Mouse (Mus musculus): Measurements from ENCODE around the gene Ubac2. TPM values are rescaled to one million over a fixed set of nuclear protein-coding genes. Genes with fewer than 3 reads are reported as not detected.

Ubac2 gene
- total RNA-seq, 2 experiments from 2014 or later: 6.4 to 8.4 TPM

DNA sequence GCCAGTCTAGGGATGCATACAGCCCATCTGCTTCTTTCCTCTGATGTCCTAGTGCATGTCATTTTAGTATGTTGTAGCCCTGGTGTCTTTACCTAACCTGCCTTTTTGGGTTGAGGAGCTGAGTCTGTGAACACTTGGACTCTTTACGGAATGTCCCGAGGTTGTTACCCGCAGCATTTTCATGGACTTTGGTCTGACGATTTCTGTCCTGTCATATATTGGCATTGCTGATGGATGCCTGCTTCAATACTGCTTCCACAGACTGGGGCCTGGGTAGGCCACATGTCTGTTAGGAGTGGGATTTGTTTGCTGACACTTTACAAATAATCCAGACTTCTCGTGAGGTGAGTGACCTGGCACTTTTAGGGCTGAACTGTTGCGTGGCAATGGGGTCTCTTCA lies 15.3 kb downstream of the Ubac2 start:
- ATAC-seq (replicated peaks; ENCODE audit: low FRiP score, poor library complexity, severe bottlenecking): no peak

- ATAC-seq (replicated peaks; ENCODE audit: low FRiP score, poor library complexity, severe bottlenecking): no peak
Observed at GRCm38 (mm10) chr14:121894511-121895135, 16.2 kb downstream of the Ubac2 start.

DNA sequence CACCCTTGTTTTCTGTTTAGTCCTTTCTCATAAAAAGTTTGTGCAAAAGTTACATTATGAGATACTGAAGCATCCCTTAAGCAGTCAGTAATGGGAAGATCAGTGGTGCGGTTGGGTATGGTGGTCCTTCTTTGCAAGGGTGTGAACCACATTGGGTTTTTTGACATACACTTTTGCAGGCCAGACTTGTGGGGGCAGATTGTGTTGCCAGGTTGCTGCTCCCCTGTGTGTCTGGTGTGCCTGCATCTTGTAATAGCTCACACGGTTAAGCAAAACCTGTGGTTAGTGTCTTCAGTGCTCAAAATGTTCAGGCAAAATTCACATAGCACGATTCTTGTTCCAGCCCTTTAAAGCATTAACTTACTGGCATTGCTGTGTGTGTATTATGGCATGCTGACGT lies 16.9 kb downstream of the Ubac2 start:
- no peak for ATAC-seq (replicated peaks; ENCODE audit: low FRiP score, poor library complexity, severe bottlenecking)

- ATAC-seq (replicated peaks; ENCODE audit: low FRiP score, poor library complexity, severe bottlenecking): no peak
Observed at GRCm38 (mm10) chr14:121896126-121897090, 18.0 kb downstream of the Ubac2 start.

GRCm38 (mm10) chr14:121897773-121898172 lies 19.4 kb downstream of the Ubac2 start:
- ATAC-seq (replicated peaks; ENCODE audit: low FRiP score, poor library complexity, severe bottlenecking): no peak

DNA sequence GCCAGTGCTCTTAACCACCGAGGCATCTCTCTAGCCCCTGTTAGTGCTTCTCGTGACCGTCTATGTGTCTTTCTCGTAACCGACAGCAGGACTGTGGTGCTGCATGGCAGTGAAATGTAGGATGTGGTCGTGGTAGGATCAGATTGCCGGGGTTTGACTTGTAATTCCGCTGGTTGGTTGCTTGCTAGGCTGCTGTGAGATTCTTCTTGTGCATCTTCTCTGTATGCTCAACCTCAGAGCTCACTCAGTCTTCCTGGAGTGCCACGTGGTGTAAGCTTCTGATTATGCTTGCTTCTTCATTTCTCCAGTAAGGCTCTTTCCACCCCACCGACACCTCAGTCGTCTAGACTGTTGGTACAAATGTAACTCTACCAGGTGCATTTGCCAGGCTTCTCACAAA lies 20.1 kb downstream of the Ubac2 start:
- ATAC-seq (replicated peaks; ENCODE audit: low FRiP score, poor library complexity, severe bottlenecking): no peak

GRCm38 (mm10) chr14:121899071-121899470 lies 20.7 kb downstream of the Ubac2 start:
- ATAC-seq (replicated peaks; ENCODE audit: low FRiP score, poor library complexity, severe bottlenecking): no peak

GRCm38 (mm10) chr14:121901511-121901910 lies 23.1 kb downstream of the Ubac2 start:
- ATAC-seq (replicated peaks; ENCODE audit: low FRiP score, poor library complexity, severe bottlenecking): no peak

DNA sequence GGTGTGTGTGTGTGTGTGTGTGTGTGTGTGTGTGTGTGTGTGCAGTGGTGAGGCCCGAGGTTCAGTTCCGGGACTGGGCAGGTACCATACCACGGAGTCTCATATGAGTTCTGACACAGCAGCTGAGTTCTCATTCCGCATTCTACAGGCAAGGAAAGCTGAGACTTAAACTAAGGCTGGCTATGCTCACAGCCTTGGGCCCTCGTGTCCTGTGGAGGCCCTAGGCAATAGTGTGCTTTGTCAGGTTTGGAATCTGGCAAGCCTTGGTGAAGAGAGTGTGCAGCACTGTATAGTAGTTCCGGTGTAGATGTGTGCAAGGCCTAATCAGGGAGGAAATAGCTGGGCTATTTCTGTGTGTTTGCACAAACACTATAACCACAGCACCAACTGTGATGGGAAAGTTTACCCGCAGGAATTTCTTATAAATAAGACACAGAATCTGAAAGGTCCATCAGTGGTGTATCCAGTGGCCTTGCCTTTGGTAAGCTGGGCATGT lies 25.0 kb downstream of the Ubac2 start:
- ATAC-seq (replicated peaks; ENCODE audit: low FRiP score, poor library complexity, severe bottlenecking): no peak

GRCm38 (mm10) chr14:121904754-121905153 lies 26.3 kb downstream of the Ubac2 start:
- no peak for ATAC-seq (replicated peaks; ENCODE audit: low FRiP score, poor library complexity, severe bottlenecking)

GRCm38 (mm10) chr14:121906341-121906991 lies 28.0 kb downstream of the Ubac2 start:
- peak; percentile 22; the same call in 1 of the 2 replicates for ATAC-seq (replicated peaks; ENCODE audit: low FRiP score, poor library complexity, severe bottlenecking)

DNA sequence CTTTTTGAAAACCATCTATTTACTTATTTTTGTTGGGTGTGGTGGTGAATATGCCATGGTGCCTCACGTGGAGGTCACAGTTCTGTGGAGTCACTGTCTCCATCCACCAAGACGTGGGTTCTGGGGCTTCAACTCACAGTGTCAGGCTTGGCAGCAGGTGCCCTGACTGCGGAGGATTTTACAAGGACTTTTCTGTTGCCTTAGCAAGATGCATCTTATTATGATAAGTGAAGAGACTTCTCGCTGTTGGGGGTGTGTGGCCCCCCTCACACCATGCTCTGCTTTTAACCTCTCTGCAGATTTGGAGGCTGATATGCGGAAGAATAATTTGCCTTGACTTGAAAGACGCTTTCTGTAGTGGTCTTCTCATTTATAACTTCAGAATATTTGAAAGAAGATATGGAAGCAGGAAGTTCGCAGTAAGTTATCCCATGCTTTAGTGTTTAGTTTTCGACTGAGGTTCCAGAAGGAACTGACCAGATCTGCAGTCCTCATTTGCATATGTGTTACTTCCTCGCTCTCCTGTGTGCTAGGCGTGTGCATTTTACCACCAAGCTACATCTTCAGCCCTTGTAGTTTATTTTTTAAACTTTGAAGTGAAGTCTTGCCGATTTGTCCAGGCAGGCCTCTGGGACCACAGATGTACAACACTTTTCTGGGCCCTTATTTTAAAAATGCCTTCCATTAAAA lies 28.7 kb downstream of the Ubac2 start:
- ATAC-seq (replicated peaks; ENCODE audit: low FRiP score, poor library complexity, severe bottlenecking): peak; percentile 51; the same call in 1 of the 2 replicates

GRCm38 (mm10) chr14:121909868-121910267 lies 31.4 kb downstream of the Ubac2 start:
- no peak for ATAC-seq (replicated peaks; ENCODE audit: low FRiP score, poor library complexity, severe bottlenecking)

DNA sequence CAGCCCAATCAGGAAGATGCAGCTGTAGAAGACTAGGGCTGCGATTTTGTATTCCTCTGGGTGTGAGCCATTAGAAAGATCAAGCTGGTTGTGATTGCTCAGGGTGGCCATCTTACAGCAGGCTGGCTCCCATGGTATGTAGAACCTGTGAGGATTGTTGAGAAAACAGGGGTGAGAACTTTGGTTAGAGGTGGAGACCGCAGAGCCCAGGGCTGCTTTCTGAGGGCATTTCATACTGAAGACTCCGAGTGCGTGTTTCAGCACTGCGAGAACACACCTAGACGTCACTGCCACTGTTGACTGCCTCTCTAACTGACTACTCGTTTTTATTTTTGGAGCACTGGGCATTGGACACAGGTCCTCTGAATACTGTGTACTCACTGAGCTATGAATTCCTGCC lies 34.1 kb downstream of the Ubac2 start:
- ATAC-seq (replicated peaks; ENCODE audit: low FRiP score, poor library complexity, severe bottlenecking): no peak

DNA sequence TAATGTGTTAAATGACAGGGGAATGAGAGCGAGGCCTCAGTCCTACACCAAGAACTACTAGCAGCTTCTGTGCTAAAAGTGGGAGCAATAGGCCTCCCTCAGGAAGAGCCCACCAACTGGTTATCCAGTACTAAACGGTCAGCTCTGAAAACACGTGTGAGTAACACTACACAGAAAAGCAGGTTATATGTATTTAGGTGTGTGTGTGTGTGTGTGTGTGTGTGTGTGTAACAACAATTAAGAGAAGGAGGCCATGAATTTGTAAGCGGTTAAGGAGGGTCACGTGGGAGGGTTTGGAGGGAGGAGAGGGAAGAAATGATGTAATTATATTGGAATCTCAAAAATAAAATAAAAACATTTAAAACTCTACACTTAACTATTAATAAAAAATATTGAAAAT lies 36.7 kb downstream of the Ubac2 start:
- no peak for ATAC-seq (replicated peaks; ENCODE audit: low FRiP score, poor library complexity, severe bottlenecking)

DNA sequence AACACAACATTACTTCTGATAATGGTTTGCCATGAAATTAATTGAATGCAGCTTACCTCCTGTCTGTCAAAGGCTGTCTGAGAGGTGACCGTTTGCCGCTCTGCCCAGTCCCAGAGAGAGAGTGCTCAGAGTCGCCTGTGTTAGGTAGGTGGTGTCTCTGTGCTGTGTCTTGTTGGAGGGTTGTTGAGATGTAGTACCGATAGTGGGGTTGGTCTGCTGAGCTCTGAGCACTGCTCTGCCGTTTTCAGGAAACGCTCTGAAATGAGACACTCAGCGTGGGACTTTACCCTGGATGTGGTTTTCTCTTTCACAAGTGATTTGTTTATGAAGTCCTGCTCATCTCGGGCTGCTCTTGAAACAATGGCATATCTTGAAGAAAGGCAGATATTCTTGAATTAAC lies 37.2 kb downstream of the Ubac2 start, which contains the start of gene Gpr18:
Gpr18 (minus strand) TSS at position 161 of the 400 bp plus-strand sequence.
- ATAC-seq (replicated peaks; ENCODE audit: low FRiP score, poor library complexity, severe bottlenecking): no peak

GRCm38 (mm10) chr14:121916311-121917094 lies 38.1 kb downstream of the Ubac2 start:
- no peak for ATAC-seq (replicated peaks; ENCODE audit: low FRiP score, poor library complexity, severe bottlenecking)

DNA sequence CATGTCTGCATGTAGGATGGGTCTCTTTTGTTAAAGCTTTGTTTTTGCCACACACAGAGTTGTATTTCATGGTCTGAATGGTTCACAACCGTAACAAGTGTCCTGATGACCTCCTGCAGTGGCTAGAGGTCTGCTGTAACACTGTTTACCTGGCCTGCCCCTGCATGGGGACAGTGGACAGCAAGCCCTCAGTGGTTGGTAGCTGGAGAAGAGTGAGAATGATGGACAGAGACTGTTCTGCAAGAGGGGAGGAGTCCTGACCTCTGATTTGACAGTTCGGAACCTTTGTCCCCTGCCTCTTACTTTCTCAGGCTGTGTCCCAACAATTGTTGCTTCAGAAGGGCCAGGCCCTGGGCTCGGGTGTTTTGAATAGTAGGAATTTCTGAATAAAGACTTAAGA lies 39.8 kb downstream of the Ubac2 start:
- ATAC-seq (replicated peaks; ENCODE audit: low FRiP score, poor library complexity, severe bottlenecking): no peak

GRCm38 (mm10) chr14:121919752-121920151 lies 41.3 kb downstream of the Ubac2 start:
- ATAC-seq (replicated peaks; ENCODE audit: low FRiP score, poor library complexity, severe bottlenecking): no peak
